Mouse (Mus musculus): Measurements from ENCODE around the gene Gtsf1l. TPM values are rescaled to one million over a fixed set of nuclear protein-coding genes. Genes with fewer than 3 reads are reported as not detected.
"Not testable (repeated sequence)": the region's sequence is repeated elsewhere in the genome, so short reads cannot be mapped to it uniquely, and the experiment has no call there.

Gtsf1l gene
- total RNA-seq, 1 experiment from 2014 or later = not detected

DNA sequence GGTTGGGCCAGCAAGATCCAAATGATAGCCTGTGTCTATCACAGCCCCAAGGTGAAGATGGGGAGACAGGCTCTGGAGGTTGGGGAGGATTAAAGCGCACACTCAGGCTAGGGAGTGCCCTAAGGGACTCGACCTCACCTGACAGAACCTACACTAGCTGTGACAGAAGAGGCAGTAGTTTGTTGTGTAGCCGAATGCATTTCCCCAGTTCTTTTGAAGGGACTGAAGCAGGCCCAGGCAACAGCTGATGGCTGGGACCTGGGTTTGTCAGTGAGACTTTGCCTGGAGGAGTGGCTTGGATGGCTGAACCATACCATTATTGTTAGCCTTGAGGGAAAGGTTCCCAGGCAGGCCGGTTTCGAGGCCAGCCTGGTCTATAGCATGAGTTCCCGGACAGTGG lies 2.6 kb downstream of the Gtsf1l start:
- DNase-seq = no peak

DNA sequence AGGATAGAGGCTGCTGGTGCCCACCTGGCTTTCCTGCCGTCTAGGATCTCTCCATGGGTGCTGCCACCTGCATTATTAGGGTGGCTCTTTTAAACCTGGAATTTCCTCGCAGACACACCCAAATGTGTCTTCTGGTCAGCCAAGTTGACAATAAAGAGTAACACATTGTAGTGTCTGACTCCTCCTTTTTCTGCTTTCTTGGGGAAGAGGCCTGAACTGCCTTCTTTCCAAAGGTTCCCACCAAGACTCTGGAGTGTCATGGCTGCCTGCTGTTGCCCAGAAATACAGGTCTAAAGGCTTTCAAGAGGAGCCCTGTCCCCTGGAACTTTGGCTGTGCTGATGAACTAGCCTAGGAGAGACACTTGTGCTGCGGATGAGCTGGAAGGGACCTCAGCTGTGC lies 3.1 kb downstream of the Gtsf1l start:
- DNase-seq = no peak

DNA sequence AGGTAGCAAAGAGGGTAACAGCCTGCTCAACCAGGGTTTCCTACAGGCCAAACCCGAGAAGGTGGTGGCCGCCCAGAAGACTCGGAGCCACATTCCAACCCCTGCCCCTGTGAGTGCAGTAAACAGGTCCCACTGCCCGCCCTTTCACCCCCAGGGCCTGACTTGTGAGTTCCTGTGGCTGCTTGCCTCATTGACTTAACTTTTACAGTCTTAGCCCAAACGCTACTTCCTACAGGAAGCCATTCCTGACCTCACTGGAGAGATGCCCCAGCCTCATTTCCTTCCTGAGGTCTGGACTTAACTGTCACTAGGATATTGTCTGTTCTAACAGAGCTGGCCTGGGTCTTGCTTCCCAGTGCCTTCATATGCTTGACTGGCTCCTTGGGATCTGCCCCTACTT lies 5.1 kb downstream of the Gtsf1l start:
- DNase-seq = peak; percentile 4

DNA sequence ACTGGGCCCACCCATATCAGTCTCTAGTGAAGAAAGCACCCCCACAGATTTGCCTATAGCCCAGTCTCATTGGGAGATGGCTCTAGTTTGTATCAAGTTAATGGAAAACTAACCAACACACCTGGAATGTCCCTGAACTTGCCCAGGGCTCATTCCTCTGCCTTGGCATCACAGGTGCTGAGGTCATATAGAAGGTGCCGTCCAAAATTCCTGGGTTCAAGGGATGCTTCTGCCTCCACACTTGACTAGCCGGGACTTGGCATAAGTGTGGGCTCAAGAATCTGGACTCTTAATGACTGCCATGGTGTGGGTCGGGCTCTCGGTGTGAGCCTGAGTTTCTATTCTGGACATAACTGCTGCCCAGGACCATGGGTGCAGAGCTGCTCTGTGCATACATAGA lies 8.6 kb downstream of the Gtsf1l start:
- DNase-seq = no peak

DNA sequence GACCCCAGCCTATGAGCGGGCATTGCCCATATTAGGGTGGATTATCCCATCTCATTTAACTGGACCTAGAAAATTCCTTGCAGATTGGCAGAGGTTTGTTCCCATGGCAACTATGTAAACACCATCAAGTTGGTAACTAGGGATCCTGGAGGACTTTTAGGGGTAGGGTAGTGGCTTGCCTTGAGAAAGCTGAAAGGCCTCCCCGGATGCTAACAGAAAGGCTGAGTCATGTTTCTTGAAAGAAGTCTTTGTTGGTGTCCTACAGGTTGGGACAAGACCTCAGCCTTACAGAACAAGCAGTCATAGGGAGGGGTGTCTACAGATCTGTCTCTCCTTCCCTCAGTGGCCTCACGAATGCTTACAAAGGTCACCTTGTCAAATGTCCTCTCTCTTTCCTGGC lies 12.4 kb downstream of the Gtsf1l start:
- DNase-seq = no peak

DNA sequence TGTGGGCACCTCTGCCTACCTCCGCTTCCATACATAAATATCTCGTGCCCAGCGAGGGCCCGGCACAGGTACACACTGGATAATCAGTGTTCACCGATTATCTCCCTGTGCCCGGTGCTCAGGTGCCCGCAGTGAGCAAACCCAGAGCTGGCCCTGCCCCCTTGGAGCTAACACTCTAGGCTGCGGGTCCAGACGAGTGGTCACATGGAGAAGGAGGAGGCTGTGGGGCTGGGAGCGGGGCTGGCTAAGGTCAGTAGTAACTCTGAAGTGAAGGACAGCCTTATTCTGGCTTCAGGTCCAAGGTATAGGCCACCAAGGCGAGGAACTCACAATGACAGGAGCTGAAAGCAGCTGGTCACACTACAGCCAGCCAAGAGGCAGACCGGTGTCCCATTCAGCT lies 12.8 kb downstream of the Gtsf1l start:
- no peak for DNase-seq

DNA sequence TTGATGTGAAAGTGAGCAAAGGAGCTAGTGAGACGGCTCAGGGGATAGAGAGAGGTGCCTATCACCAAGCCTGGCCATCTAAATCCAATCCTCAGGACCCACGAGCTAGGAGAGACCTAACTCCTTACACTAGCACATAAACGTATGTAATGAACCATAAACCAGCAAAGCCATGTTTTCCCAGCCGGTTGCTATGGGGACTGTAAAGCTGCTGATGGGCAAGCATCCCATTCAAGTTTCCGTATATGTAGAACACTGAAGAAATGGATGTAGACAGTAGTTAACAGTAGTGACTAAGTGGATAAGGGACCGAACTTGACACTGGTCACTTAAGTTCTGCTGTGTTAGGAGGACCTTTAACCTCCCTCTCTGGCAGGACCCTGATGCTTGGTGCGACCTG lies 13.6 kb downstream of the Gtsf1l start:
- no peak for DNase-seq

DNA sequence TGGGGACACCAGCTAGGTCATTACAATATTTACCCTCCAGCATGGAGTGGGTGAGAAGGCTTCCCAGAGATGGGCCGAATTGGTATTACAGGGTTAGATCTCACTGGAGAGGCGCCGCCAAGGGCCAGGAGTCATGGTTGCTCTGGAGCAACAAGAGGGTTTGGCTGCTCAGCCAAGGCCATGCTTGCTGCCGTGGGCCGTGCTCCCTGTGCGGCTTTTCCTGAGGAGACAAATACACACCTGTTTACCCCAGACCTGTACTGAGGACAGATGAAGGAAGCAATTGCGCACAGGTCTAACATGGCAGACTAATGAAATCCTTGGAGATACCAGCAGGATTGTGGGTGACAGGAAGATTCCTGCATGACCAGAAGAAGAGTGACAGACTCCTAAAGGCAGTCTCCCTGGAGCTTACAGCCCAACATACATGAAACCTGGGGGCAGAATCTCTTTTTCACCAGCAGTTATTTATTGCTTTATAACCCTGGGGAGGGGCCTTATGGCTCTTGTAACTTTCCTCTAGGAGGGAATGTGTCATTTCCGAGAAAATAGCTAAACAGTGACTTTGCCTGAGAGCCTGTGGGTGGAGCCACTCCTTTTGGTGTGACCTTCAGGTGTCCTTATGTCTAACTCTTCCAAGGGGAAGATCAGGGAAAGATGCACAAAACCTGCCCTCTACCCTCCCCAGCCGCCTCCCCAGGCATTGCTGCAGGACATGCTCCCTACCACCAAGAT lies 14.5 kb downstream of the Gtsf1l start:
- DNase-seq = no peak

DNA sequence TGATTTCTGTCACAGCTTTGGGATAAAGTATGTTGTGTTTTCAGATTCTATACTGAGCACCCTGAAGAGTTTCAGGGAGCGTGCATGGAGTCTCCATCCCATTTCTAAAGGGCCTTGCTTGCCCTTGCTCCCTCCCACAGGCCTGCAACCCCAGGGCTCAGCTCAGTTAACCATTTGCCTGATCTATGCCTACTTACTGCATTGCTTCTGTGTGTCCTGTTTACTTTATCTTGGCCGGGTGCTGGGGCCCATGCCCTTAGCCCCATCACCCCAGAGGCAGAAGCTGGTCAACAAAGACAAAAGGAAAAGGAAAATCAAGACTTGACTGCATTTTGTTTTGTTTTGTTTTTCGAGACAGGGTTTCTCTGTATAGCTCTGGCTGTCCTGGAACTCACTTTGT lies 16.1 kb downstream of the Gtsf1l start:
- no peak for DNase-seq

DNA sequence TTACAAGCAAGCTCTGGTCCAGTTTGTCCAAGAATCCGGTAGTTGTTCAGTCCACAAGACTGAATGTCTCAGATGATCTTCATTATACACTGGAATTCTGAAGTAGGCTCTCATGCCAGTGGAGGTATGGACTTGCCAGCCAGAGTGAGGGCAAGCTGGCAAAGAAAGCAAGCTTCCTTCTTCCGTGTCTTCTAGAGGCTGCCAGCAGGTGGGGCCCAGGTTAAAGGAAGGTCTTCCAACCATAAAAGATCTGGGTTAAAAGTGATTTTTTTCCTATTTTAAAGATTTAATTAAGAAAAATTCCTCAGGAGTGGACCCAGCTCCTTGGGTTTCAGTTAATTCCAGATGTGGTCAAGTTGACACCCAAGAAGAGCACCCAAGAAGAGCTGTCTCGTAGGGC lies 17.4 kb downstream of the Gtsf1l start:
- DNase-seq = no peak

DNA sequence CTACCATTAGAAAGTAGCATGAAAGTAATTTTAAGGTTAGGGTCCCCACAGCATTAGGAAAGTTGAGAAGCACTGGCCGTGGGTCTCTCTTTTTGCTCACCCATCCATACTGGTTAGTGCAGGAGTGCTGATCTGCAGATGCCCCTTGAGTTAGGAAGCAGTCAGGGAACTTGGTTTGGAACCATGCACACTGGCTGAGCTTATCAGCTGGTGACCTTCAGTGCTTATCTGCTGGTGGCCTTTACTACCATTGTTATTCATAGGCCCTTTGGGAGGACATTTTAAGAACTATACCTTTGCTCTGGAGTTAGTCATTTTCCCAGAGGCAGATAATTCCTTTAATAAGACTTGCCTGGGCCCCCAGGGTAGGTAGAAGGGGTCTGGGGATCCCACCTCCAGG lies 20.4 kb downstream of the Gtsf1l start:
- DNase-seq = no peak

DNA sequence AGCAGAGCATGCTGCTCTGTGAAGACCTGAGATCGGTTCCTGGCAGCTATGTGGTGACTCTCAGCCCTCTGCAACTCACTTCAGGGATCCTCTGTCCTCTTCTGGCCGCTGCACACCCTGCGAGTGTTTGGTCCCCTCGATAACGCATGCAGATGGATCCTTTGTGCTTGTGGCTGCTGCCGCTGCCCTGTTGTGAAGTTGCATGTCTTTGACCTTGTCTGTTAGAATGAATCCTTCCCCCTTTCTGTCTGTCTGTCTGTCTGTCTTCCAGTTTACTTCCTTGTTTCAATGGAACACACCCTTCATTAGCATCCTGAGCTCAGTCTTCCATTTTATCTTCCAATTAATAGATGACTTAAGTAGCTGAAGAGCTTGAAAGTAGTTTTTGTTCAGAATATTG lies 21.3 kb downstream of the Gtsf1l start:
- DNase-seq = no peak

DNA sequence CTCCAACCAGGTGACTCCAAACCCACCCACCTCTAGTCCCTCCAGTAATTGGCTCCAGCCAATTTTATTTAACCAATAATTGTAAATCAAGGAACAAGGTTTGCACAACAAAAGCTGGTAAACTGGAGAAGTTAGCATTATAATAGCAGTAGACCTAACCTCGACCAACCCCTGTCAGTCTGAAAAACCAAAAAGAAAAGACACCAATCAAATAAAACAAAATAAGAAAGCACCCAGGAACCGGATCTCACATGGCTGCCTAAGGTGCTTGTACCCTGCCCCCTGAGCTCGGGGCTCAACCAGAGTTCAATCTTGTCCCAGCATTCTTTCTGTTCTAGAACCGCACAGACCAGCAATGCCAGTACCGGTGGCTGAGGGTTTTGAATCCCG lies 25.5 kb downstream of the Gtsf1l start:
- DNase-seq = no peak

DNA sequence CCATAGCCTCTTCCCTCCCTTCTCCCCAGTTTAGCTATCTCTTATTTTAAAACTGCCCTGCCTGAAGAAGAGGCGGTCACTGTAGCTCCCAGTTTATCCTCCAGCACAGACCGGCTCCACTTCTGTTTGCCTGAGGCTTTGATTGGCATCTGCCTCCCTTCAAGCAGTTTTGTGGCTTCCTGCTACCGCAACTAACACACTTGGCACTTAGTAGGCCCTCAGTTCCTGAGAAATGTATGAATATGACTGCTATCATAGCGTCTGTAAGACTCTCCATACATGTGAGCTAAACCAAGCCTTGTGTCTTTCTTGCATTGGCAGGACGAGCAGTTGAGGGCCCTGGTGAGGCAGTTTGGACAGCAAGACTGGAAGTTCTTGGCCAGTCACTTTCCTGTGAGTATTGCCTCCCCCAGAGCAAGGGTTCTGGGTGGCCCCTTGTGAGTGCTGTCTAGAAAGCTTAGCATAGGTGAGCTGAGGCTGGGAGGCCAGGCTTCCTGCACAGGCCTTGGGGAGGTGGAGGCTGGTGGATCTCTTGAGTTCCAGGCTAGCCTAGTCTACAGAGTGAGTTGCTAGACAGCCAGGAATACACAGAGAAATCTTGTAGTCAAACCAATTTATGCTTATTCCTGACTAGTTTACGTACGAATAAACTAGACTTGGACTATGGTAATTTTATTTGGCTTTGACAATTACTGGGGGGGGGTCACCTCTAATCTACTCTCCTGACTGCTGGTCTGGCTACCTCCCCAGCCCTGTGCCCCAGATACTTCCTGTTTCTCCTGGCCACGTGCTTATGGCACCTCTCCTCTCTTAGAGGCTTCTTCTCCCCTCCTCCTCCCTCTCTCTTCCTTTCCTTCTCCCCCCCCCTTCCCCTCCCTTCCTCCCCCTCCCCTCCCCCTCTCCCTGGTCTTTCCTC lies 26.2 kb downstream of the Gtsf1l start:
- no peak for DNase-seq

DNA sequence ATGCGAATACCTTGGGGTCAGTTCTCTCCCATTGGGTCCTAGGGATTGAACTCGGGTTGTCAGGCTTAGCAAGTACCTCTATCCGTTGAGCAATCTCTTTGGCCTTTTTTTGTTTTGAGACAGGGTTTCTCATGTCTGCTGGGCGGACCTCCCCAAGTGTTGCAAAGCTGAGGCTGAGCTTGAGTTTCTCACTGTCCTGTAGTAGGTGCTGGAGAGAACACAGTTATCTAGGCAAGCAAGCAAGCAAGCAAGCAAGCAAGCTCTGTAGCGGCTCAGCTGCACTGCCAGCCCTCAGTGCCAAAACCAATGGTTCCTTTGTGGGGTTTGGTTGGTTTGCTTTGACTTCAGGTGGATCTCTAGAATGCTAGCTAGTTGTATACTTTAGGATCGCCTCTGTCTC lies 27.0 kb downstream of the Gtsf1l start:
- DNase-seq = no peak

DNA sequence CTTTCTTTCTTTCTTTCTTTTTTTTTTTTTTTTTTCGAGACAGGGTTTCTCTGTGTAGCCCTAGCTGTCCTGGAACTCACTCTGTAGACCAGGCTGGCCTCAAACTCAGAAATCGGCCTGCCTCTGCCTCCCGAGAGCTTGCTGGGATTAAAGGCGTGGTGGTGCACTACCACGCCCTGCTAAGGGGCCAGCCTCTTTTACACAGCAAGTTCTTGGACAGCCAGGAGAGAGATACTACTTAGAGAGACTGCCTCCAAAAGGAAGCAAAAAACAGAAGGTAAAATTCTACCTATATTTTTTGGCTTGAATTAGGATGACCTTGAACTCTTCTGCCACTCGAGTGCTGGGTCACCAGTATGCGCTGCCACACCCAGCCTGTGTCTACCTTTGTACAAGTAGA lies 28.7 kb downstream of the Gtsf1l start:
- not testable (repeated sequence) for DNase-seq

DNA sequence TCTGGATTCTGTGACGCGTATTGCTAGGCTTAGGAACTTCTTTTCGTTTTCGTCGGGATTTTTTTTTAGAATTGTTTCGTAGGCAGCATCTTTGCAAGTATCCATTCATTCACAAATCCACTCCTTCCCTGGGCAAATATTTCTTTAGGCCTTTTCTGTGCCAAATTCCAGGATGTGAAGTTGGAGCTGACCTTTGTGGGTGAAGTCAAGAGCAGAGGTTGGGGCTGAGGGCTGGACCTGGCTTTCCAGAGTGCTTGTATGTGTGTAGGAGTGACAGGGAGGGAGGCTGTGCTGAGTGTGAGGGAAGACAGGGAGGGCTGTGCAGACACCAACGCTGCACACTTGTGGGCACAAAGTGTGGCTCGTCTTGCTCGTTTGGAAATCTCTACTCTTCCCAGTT lies 31.1 kb downstream of the Gtsf1l start:
- no peak for DNase-seq

DNA sequence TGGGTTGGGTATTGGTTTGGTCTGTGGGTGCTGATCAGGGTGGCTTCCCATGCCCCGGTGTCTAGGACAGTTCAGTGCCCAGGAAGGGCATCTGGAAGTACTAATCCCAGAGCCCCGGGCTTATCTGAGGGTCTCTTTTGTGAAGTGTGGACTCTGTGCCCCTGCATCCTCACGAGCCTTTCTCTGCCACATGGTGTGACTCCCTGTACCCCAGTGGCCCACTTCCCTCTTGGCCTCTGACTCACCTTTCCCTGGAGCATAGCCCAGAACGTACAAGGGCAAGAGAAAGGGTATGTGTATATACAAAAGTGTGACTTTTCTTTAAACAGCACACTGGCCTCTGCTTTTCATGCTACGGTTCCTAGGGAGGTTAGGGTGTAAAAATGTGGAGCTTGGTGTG lies 31.9 kb downstream of the Gtsf1l start:
- peak; percentile 56 for DNase-seq

DNA sequence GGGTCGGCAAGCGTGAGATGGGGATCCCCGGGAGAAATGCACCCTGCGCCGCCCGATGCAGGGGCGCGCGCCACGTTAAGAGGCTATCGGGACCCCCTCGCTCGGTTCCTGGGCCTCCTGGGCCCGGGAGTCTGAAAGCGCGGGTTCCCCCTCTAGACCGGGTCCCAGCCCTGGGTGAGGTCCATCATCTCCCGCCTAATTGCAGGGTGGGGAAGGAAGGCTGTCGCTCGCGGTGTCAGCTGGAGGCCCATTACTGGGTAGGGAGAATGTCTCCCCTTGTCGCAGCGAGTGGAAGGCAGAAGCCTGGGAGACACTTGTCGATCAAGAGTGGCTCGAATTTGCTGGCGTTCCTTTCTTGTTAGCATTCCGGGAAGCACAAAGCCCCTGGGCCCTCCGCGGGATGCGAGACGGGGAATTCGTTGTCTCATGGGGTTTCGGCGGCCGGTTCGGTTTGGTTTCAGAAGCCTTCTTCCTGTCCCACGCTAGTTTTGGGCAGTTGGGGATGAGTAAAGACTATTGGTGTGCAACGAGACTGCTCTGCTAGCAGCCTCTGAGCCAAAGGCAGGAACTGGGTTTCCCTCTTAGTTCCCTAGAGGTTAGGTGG lies 32.7 kb downstream of the Gtsf1l start:
- no peak for DNase-seq

DNA sequence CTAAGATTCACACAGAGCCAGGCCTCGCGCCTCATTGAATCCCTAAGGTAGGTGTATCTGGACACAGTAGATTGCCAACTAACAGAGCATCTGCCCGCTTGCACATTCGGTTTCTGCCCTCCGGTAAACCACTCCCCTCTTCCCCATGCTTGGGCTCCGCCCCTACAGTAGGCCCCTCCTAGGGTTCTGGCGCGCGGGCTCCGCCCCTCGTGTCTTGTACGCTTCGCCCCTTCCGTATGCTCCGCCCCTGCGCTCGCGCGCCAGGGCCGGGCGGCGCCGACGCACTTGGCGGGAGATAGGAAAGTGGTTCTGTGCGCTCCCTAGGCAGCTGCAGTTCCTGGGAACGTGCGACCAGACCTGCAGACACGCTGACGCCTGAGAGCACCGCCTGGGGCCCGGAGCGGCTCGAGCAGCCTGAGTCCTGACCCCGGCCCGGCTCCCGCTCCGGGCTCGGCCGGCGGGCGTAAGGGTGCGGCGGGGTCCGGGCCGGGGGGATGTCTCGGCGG lies 33.3 kb downstream of the Gtsf1l start, which contains the start of gene Mybl2:
Gene Mybl2 (plus strand): TSS at position 353 of the 506 bp plus-strand sequence.
- peak; percentile 93 for DNase-seq

DNA sequence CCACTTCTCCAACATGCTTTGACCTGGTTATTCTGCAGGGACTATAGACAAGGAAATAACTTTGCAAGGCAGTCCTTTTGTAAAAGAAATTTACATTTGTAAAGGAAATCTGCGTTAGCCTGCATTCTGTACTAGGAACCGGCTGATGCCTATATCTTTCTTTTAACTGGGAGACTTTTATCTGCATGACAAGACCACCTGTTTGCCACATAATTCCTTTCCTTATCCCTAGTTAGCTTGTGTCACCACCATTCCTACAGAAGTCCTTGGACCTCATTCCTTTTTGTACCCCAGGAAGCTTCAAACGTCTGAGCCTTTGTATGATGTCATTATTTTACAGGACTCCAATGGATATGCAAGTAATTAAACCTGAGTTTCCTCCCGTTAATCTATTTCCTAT lies 34.8 kb downstream of the Gtsf1l start:
- no peak for DNase-seq

DNA sequence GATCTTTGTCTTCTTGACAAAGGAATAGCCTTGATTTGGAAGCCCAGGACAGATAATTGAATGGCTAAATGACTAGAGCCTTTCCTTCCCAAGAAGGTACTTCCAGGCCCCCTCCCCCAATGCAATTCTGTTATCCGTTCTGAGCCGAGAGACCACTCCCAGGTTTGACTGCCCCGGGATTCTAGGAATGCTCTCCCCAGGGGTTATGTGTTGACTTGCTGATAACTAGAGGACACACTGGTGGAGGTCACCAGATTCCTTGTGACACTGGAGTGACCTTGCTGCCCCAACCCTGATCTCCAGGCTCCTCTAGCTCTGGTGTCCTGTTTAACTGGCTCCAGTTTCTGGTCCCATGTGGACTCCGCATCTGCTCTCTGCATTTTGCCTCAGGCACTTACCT lies 35.6 kb downstream of the Gtsf1l start:
- DNase-seq = no peak

DNA sequence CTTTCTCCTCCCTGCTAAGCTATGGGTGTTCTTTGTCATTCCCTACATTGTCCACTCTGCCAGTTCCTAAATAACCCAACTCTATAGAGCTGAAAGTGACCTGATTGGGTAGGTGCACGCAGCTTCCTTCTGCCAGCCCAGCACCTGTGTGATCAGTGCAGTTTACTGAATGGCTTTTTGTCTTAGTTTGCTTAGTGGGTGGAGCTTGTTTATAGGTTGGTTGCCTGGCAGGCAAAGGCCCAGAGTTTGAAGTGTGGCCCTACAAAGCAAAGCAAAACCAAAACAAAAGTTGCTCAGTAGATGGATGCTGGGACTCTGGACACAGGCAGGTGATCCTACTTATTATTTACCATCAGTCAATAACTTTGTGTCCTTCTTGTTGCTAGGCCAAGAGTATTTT lies 36.0 kb downstream of the Gtsf1l start:
- no peak for DNase-seq
